Mouse (Mus musculus) spleen, adult 12 weeks (tissue): Measurements from ENCODE around the gene Nek9.

ENCODE experiments used
- DNase-seq: peaks from one replicate; pipeline ENCODE4 v3.0.0; 2022; ENCODE audit warnings: low spot score

Nek9 gene

GRCm38 (mm10) chr12:85339243-85339729 is at the start of gene Nek9:
TSS of gene Nek9 (minus strand) at chr12:85339362.
- DNase-seq: peak; percentile 89

- DNase-seq: no peak
These were observed 46.8 kb upstream of the Nek9 start for GRCm38 (mm10) chr12:85385995-85386375.

GRCm38 (mm10) chr12:85385329-85385994 is 46.3 kb upstream of the Nek9 start:
- DNase-seq: no peak

- no peak for DNase-seq
These were observed 43.9 kb upstream of the Nek9 start for GRCm38 (mm10) chr12:85382761-85383680.

GRCm38 (mm10) chr12:85381570-85381969 is 42.4 kb upstream of the Nek9 start:
- no peak for DNase-seq

GRCm38 (mm10) chr12:85380942-85381341 is 41.8 kb upstream of the Nek9 start:
- no peak for DNase-seq

GRCm38 (mm10) chr12:85380308-85380707 is 41.1 kb upstream of the Nek9 start:
- DNase-seq: no peak

GRCm38 (mm10) chr12:85378271-85378670 is 39.1 kb upstream of the Nek9 start:
- DNase-seq: no peak

- DNase-seq: peak; percentile 81
These were observed 35.6 kb upstream of the Nek9 start, which contains the start of gene Tmed10 for GRCm38 (mm10) chr12:85374561-85375272. TSS of gene Tmed10 (minus strand) at chr12:85374847.

- DNase-seq: peak; percentile 79
These were observed 34.7 kb upstream of the Nek9 start for GRCm38 (mm10) chr12:85373591-85374560.

- no peak for DNase-seq
These were observed 33.0 kb upstream of the Nek9 start for GRCm38 (mm10) chr12:85372068-85372665.

GRCm38 (mm10) chr12:85368441-85369063 is 29.4 kb upstream of the Nek9 start:
- DNase-seq: no peak

GRCm38 (mm10) chr12:85366271-85366670 is 27.1 kb upstream of the Nek9 start:
- no peak for DNase-seq

GRCm38 (mm10) chr12:85362510-85362909 is 23.3 kb upstream of the Nek9 start:
- DNase-seq: no peak

- no peak for DNase-seq
These were observed 22.4 kb upstream of the Nek9 start for GRCm38 (mm10) chr12:85361580-85361979.

GRCm38 (mm10) chr12:85361165-85361564 is 22.0 kb upstream of the Nek9 start:
- no peak for DNase-seq

GRCm38 (mm10) chr12:85354061-85354460 is 14.9 kb upstream of the Nek9 start:
- DNase-seq: no peak

- DNase-seq: no peak
These were observed 11.5 kb upstream of the Nek9 start for GRCm38 (mm10) chr12:85350407-85351232.

GRCm38 (mm10) chr12:85348338-85348737 is 9.2 kb upstream of the Nek9 start:
- no peak for DNase-seq
